Mouse (Mus musculus) CH12.LX (cell line): ENCODE measurements around the gene Syt3. TPM values are rescaled to one million over a fixed set of nuclear protein-coding genes. Genes with fewer than 3 reads are reported as not detected.

Source experiments
- DNase-seq: peaks from one replicate; pipeline ENCODE4 v3.0.0-alpha.2; 2013; ENCODE audit errors: extremely low read depth
- H3K27ac ChIP-seq: 2 replicates; pipeline ENCODE4 v1.5.1; 2012; ENCODE audit warnings: low read depth, mild to moderate bottlenecking, control low read depth, moderate library complexity; ENCODE audit not compliant: insufficient read depth
- H3K27me3 ChIP-seq: replicated peaks from 2 replicates; pipeline ENCODE3; 2012; ENCODE audit warnings: inconsistent platforms
- H3K36me3 ChIP-seq, 2 experiments: replicated peaks in 1 of 2; 2 replicates each; pipeline versions ENCODE3 to v1.6.1; 2012; ENCODE audit warnings: inconsistent platforms in 1 of 2, low read length in 1 of 2, mild to moderate bottlenecking in 1 of 2, mixed read lengths in 1 of 2, moderate library complexity in 1 of 2; ENCODE audit not compliant: control insufficient read depth in 1 of 2, insufficient read depth in 1 of 2
- H3K4me1 ChIP-seq, 2 experiments: 2 replicates each; pipeline ENCODE4 v1.6.1; 2012; ENCODE audit warnings: inconsistent platforms in 1 of 2, moderate library complexity in 1 of 2; ENCODE audit not compliant: insufficient read depth in 2 of 2, control insufficient read depth in 1 of 2
- H3K4me2 ChIP-seq: 2 replicates; pipeline ENCODE4 v1.6.1; 2012; ENCODE audit warnings: low read depth, mild to moderate bottlenecking, control low read depth; ENCODE audit not compliant: poor library complexity, insufficient read depth, severe bottlenecking
- H3K4me3 ChIP-seq, 3 experiments: fragments of 150-350 bp in 1 of 3; sonication (generic) in 1 of 3; replicated peaks in 1 of 3; 2 replicates each; pipeline versions ENCODE3 to v1.5.1; 2011 to 2012; ENCODE audit warnings: low read depth in 2 of 3, low read length in 2 of 3, mild to moderate bottlenecking in 2 of 3, moderate library complexity in 2 of 3, control low read depth in 1 of 3, improper control_type of control experiment in 1 of 3, inconsistent platforms in 1 of 3, mixed read lengths in 1 of 3; ENCODE audit not compliant: poor library complexity in 1 of 3
- H3K79me2 ChIP-seq: replicated peaks from 2 replicates; pipeline ENCODE4 v1.6.1; 2012; ENCODE audit warnings: mild to moderate bottlenecking, moderate library complexity; ENCODE audit not compliant: control insufficient read depth, poor library complexity, insufficient read depth, severe bottlenecking; ENCODE audit errors: extremely low read depth
- H3K9ac ChIP-seq: 2 replicates; pipeline ENCODE4 v1.6.1; 2012; ENCODE audit warnings: low read depth, mild to moderate bottlenecking, control low read depth, moderate library complexity; ENCODE audit not compliant: insufficient read depth
- H3K9me3 ChIP-seq: replicated peaks from 2 replicates; pipeline ENCODE3; 2012; ENCODE audit warnings: low read length, inconsistent platforms, mixed read lengths
- BHLHE40 ChIP-seq: IDR thresholded peaks from 2 replicates; pipeline ENCODE4 v1.6.1; 2011; ENCODE audit warnings: mild to moderate bottlenecking, low read depth, low read length, improper control_type of control experiment
- CHD2 ChIP-seq: IDR thresholded peaks from 2 replicates; pipeline ENCODE4 v1.6.1; 2011; ENCODE audit warnings: low read length, improper control_type of control experiment
- CTCF ChIP-seq, 2 experiments: IDR thresholded peaks in 1 of 2; conservative IDR thresholded peaks in 1 of 2; 2 replicates each; pipeline ENCODE4 v1.5.1; 2011 to 2012; ENCODE audit warnings: low read depth in 2 of 2, low read length in 2 of 2, improper control_type of control experiment in 1 of 2, inconsistent platforms in 1 of 2, mild to moderate bottlenecking in 1 of 2, moderate library complexity in 1 of 2
- ELF1 ChIP-seq: IDR thresholded peaks from 2 replicates; pipeline ENCODE4 v1.6.1; 2014; ENCODE audit warnings: low read depth, mild to moderate bottlenecking, inconsistent platforms, low read length, improper control_type of control experiment
- EP300 ChIP-seq: IDR thresholded peaks from 2 replicates; pipeline ENCODE4 v1.6.1; 2011; ENCODE audit warnings: low read length, improper control_type of control experiment
- HCFC1 ChIP-seq: IDR thresholded peaks from 2 replicates; pipeline ENCODE4 v1.6.1; 2012; ENCODE audit warnings: low read depth, mild to moderate bottlenecking, inconsistent platforms, low read length, improper control_type of control experiment
- IRF4 ChIP-seq: IDR thresholded peaks from 2 replicates; pipeline ENCODE4 v1.6.1; 2014; ENCODE audit warnings: low read depth, mild to moderate bottlenecking, inconsistent platforms, low read length, improper control_type of control experiment
- JUN ChIP-seq: IDR thresholded peaks from 2 replicates; pipeline ENCODE4 v1.6.1; 2011; ENCODE audit warnings: low read depth, mild to moderate bottlenecking, low read length, improper control_type of control experiment, moderate library complexity; ENCODE audit not compliant: insufficient read depth
- KAT2A ChIP-seq: IDR thresholded peaks from 2 replicates; pipeline ENCODE4 v1.6.1; 2012; ENCODE audit warnings: low read length, improper control_type of control experiment, inconsistent platforms; ENCODE audit not compliant: insufficient replicate concordance
- MAX ChIP-seq: IDR thresholded peaks from 2 replicates; pipeline ENCODE4 v1.6.1; 2011; ENCODE audit warnings: low read length, improper control_type of control experiment
- MAZ ChIP-seq: IDR thresholded peaks from 2 replicates; pipeline ENCODE4 v1.6.1; 2012; ENCODE audit warnings: low read depth, mild to moderate bottlenecking, inconsistent platforms, low read length, improper control_type of control experiment, moderate library complexity
- MEF2A ChIP-seq: IDR thresholded peaks from 2 replicates; pipeline ENCODE4 v1.6.1; 2014; ENCODE audit warnings: low read depth, mild to moderate bottlenecking, inconsistent platforms, low read length, improper control_type of control experiment, borderline replicate concordance
- MYC ChIP-seq: IDR thresholded peaks from 2 replicates; pipeline ENCODE4 v1.6.1; 2011; ENCODE audit warnings: low read depth, mild to moderate bottlenecking, improper control_type of control experiment, low read length
- NELFE ChIP-seq: IDR thresholded peaks from 2 replicates; pipeline ENCODE4 v1.6.1; 2011; ENCODE audit warnings: low read depth, low read length, improper control_type of control experiment
- NRF1 ChIP-seq: IDR thresholded peaks from 2 replicates; pipeline ENCODE4 v1.6.1; 2014; ENCODE audit warnings: low read depth, mild to moderate bottlenecking, inconsistent platforms, low read length, improper control_type of control experiment, moderate library complexity
- POLR2A ChIP-seq: IDR thresholded peaks from 2 replicates; pipeline ENCODE4 v1.6.1; 2011; ENCODE audit warnings: low read depth, mild to moderate bottlenecking, improper control_type of control experiment, low read length
- POLR2AphosphoS2 ChIP-seq: IDR thresholded peaks from 2 replicates; pipeline ENCODE4 v1.6.1; 2011; ENCODE audit warnings: low read depth, low read length, improper control_type of control experiment
- TCF12 ChIP-seq: IDR thresholded peaks from 2 replicates; pipeline ENCODE4 v1.6.1; 2014; ENCODE audit warnings: low read depth, mild to moderate bottlenecking, inconsistent platforms, low read length, improper control_type of control experiment
- USF2 ChIP-seq: conservative IDR thresholded peaks from 2 replicates; pipeline ENCODE4 v1.6.1; 2011; ENCODE audit warnings: low read depth, low read length, improper control_type of control experiment
- ZMIZ1 ChIP-seq: IDR thresholded peaks from 2 replicates; pipeline ENCODE4 v1.6.1; 2012; ENCODE audit warnings: low read depth, mild to moderate bottlenecking, inconsistent platforms, low read length, improper control_type of control experiment
- ZNF384 ChIP-seq: IDR thresholded peaks from 2 replicates; pipeline ENCODE4 v1.6.1; 2012; ENCODE audit warnings: low read depth, low read length, improper control_type of control experiment, inconsistent platforms
- dilution Hi-C: fragments of 300-500 bp; cut with MboI; formaldehyde crosslinking; loops from 2 replicates; pipeline ENCODE4 v1.14.3; 2020; ENCODE audit warnings: low sequenced_read_pairs; ENCODE audit not compliant: extremely low pct_unique_long_range_greater_than_20kb, extremely low pct_ligation_motif_present
- in situ Hi-C: fragments of 300-500 bp; cut with MboI; formaldehyde crosslinking; loops from 3 replicates; pipeline ENCODE4 v1.14.3; 2019; ENCODE audit warnings: low sequenced_read_pairs, low pct_ligation_motif_present, low pct_unique_long_range_greater_than_20kb, mixed read lengths
- polyA plus RNA-seq: library from polyadenylated mRNA; unstranded; fragments of >175 nt; gene quantifications from 2 replicates; pipeline ENCODE4 v1.2.1, GENCODE M21; 2012; ENCODE audit warnings: low read depth; ENCODE audit not compliant: insufficient read length
- total RNA-seq, 2 experiments: library from RNA; depleted of rRNA; stranded (reverse); fragments of 300-350 nt in 1 of 2; fragments of >200 nt in 1 of 2; gene quantifications; 2 replicates each; pipeline ENCODE4 v1.2.3; 2012 to 2014

Syt3 gene
- total and polyA plus RNA-seq, 3 experiments = 0.08 to 0.30 (median 0.11) TPM

DNA sequence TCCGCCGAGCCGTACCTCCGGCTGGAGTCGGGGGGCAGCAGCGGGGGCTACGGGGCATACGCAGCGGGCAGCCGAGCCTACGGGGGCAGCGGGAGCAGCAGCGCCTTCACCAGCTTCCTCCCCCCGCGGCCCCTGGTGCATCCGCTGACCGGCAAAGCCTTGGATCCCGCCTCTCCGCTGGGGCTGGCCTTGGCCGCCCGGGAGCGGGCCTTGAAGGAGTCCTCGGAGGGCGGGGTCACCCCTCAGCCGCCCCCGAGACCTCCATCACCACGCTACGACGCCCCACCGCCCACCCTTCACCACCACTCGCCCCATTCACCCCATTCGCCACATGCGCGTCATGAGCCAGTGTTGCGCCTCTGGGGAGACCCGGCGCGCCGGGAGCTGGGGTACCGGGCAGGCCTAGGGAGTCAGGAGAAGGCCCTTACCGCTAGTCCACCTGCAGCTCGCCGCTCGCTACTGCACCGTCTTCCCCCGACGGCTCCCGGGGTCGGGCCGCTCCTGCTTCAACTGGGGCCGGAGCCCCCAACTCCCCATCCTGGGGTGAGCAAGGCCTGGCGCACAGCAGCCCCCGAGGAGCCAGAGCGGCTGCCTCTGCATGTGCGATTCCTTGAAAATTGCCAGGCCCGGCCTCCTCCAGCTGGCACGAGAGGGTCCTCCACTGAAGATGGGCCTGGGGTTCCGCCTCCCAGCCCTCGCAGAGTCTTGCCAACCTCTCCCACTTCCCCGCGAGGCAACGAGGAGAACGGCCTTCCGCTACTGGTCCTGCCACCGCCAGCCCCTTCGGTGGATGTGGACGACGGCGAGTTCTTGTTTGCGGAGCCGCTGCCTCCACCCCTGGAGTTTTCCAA, 30.9 kb upstream of the Syt3 start:
- H3K4me3 ChIP-seq = no peak overlapping the region
- H3K79me2 ChIP-seq = no peaks in the 10 kb centered on the region
- TF ChIP-seq POLR2A (no peak), MEF2A (no peak), JUN (no peak), USF2 (no peak)
- H3K4me2 ChIP-seq = no peak overlapping the region
- H3K4me1 ChIP-seq = peaks cover 5 to 26% of the 10 kb centered on the region in 2 experiments
- no peak overlapping the region for H3K27ac ChIP-seq
- dilution Hi-C loops = no loop called here
- no peaks in the 10 kb centered on the region for H3K36me3 ChIP-seq
- no peak for DNase-seq
- H3K9ac ChIP-seq = no peak overlapping the region
- peaks cover 81% of the 10 kb centered on the region for H3K27me3 ChIP-seq
- in situ Hi-C loops = no loop called here
- peaks cover 11% of the 10 kb centered on the region for H3K9me3 ChIP-seq

DNA sequence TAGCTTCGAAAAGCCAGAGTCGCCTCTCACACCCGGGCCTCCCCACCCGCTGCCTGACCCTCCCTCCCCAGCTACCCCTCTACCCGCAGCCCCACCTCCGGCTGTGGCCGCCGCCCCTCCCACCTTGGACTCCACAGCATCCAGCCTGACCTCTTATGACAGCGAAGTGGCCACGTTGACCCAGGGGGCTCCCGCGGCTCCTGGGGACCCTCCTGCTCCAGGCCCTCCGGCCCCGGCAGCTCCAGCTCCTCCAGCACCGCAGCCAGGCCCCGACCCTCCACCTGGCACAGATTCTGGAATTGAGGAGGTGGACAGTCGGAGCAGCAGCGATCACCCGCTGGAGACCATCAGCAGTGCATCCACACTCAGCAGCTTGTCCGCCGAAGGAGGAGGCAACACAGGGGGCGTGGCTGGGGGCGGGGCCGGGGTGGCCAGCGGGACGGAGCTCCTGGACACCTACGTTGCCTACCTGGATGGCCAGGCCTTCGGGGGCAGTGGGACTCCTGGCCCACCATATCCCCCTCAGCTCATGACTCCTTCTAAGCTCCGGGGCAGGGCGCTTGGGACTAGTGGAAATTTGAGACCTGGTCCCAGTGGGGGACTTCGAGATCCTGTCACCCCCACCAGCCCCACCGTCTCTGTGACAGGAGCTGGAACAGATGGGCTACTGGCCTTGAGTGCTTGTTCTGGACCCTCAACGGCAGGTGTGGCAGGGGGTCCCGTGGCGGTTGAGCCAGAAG, 30.1 kb upstream of the Syt3 start:
- peaks cover 11% of the 10 kb centered on the region for H3K9me3 ChIP-seq
- no peak for TF ChIP-seq USF2
- TF ChIP-seq NRF1 = no peak
- no peak for TF ChIP-seq MAX
- no peak for TF ChIP-seq POLR2AphosphoS2
- no peak for TF ChIP-seq TCF12
- no peak for TF ChIP-seq EP300
- no peak for TF ChIP-seq BHLHE40
- TF ChIP-seq HCFC1 = no peak
- TF ChIP-seq CTCF (conservative IDR thresholded peaks at IDR 0.05 in 1 of 2, IDR thresholded peaks at IDR 0.05 in 1 of 2; ENCODE audit: low read depth in 2 of 2, low read length in 2 of 2) = no peak
- TF ChIP-seq ZMIZ1 = no peak
- TF ChIP-seq MEF2A = no peak
- TF ChIP-seq ELF1 = no peak
- TF ChIP-seq MAZ = no peak
- no peak for TF ChIP-seq KAT2A
- TF ChIP-seq ZNF384 = no peak
- TF ChIP-seq CHD2 = no peak
- no peak for TF ChIP-seq IRF4
- TF ChIP-seq NELFE = no peak
- TF ChIP-seq MYC = no peak
- TF ChIP-seq JUN = no peak
- peaks cover 2 to 23% of the 10 kb centered on the region in 2 experiments; a peak in 3 of 4 replicates for H3K4me1 ChIP-seq
- in situ Hi-C loops = no loop called here
- H3K4me2 ChIP-seq = no peak overlapping the region
- H3K9ac ChIP-seq = no peak overlapping the region
- dilution Hi-C loops = no loop called here
- H3K4me3 ChIP-seq = no peak overlapping the region
- DNase-seq = no peak
- H3K36me3 ChIP-seq = no peaks in the 10 kb centered on the region
- H3K79me2 ChIP-seq = no peaks in the 10 kb centered on the region
- H3K27me3 ChIP-seq = peaks cover 80% of the 10 kb centered on the region
- no peak overlapping the region for H3K27ac ChIP-seq
